Mouse (Mus musculus) liver, adult 2 months (tissue): ENCODE data around the gene Prpf6. TPM values are rescaled to one million over a fixed set of nuclear protein-coding genes. Genes with fewer than 3 reads are reported as not detected.

Experiments used
- DNase-seq: peaks from one replicate; pipeline ENCODE4 v3.0.0-alpha.2; 2011; ENCODE audit warnings: low read depth, low spot score; ENCODE audit errors: extremely low read depth
- H3K27ac ChIP-seq: fragments of 200-500 bp; replicated peaks from 2 replicates; pipeline ENCODE4 v1.5.1; 2012; ENCODE audit warnings: low read depth, mild to moderate bottlenecking, control low read depth, inconsistent platforms, low read length; ENCODE audit not compliant: insufficient read depth
- H3K27me3 ChIP-seq: fragments of 200-500 bp; 2 replicates; pipeline ENCODE4 v1.6.1; 2012; ENCODE audit warnings: mild to moderate bottlenecking, moderate library complexity, low read length, inconsistent platforms; ENCODE audit not compliant: control insufficient read depth, insufficient read depth
- H3K36me3 ChIP-seq: fragments of 200-500 bp; 2 replicates; pipeline ENCODE4 v1.6.1; 2012; ENCODE audit warnings: low read length, inconsistent platforms; ENCODE audit not compliant: control insufficient read depth, insufficient read depth
- H3K4me1 ChIP-seq: fragments of 200-500 bp; 2 replicates; pipeline ENCODE4 v1.6.1; 2011; ENCODE audit warnings: low read length; ENCODE audit not compliant: control insufficient read depth, insufficient read depth
- H3K4me3 ChIP-seq: fragments of 200-500 bp; 2 replicates; pipeline ENCODE4 v1.5.1; 2011; ENCODE audit warnings: low read depth, mild to moderate bottlenecking, control low read depth, low read length, moderate library complexity; ENCODE audit not compliant: insufficient read depth
- H3K79me2 ChIP-seq: fragments of 200-500 bp; 2 replicates; pipeline ENCODE4 v1.6.1; 2012; ENCODE audit warnings: inconsistent platforms, mild to moderate bottlenecking, low read length, moderate library complexity; ENCODE audit not compliant: control insufficient read depth, insufficient read depth
- H3K9ac ChIP-seq: fragments of 200-500 bp; 2 replicates; pipeline ENCODE4 v1.6.1; 2012; ENCODE audit warnings: low read depth, mild to moderate bottlenecking, control low read depth, inconsistent platforms, low read length
- CTCF ChIP-seq: fragments of 200-500 bp; IDR thresholded peaks from 2 replicates; pipeline ENCODE4 v1.5.1; 2011; ENCODE audit warnings: low read depth, low read length, control low read depth
- POLR2A ChIP-seq: fragments of 200-500 bp; IDR thresholded peaks from 2 replicates; pipeline ENCODE4 v1.6.1; 2011; ENCODE audit warnings: low read length, control low read depth; ENCODE audit not compliant: insufficient read depth; ENCODE audit errors: extremely low read depth
- WGBS: fragments of 180-500 bp; shearing (Covaris S2); methylation state at CpG from one replicate; pipeline ENCODE4 v1.1.7; 2018; 5-methylcytosine and 5-hydroxymethylcytosine counted together
- polyA plus RNA-seq: library from polyadenylated mRNA; depleted of rRNA; stranded (reverse); fragments of >200 nt; gene quantifications from 2 replicates; pipeline ENCODE4 v1.2.3, GENCODE M21; 2012
- total RNA-seq: library from RNA; depleted of rRNA; stranded (reverse); fragments of >200 nt; gene quantifications from 2 replicates; pipeline ENCODE4 v1.2.3, GENCODE M21; 2014

The Prpf6 gene
- total and polyA plus RNA-seq, 2 experiments: 13.4 to 27.3 TPM

- TF ChIP-seq POLR2A: no peak
- TF ChIP-seq CTCF: no peak
- WGBS: 4% methylated on average over 41 of the region's 41 CpGs
- Histone ChIP-seq H3K27me3 (peaks cover 15% of the 10 kb centered on the region), H3K4me1 (no peaks in the 10 kb centered on the region), H3K9ac (peak overlapping the region; percentile 88), H3K36me3 (no peaks in the 10 kb centered on the region), H3K27ac (peak overlapping the region; percentile 52), H3K79me2 (peaks cover 4% of the 10 kb centered on the region; the same call in 1 of the 2 replicates), H3K4me3 (peak overlapping the region; percentile 74)
- DNase-seq: no peak
Measured at GRCm38 (mm10) chr2:181670913-181671311, 79.2 kb downstream of the Prpf6 start.

- H3K27me3 ChIP-seq: peaks cover 15% of the 10 kb centered on the region
- no peaks in the 10 kb centered on the region for H3K4me1 ChIP-seq
- TF ChIP-seq POLR2A: peak; percentile 79
- TF ChIP-seq CTCF: no peak
- no peaks in the 10 kb centered on the region for H3K36me3 ChIP-seq
- H3K4me3 ChIP-seq: peak within 1 kb of the TSS; percentile 74
- 2% methylated on average over 41 of the region's 43 CpGs for WGBS
- peaks cover 4% of the 10 kb centered on the region; the same call in 1 of the 2 replicates for H3K79me2 ChIP-seq
- DNase-seq: no peak
- peak within 1 kb of the TSS; percentile 88 for H3K9ac ChIP-seq
- H3K27ac ChIP-seq: peak within 1 kb of the TSS; percentile 52
Measured at GRCm38 (mm10) chr2:181671326-181671725, 79.7 kb downstream of the Prpf6 start, which contains the start of gene Sox18. Sox18 (minus strand) TSS chr2:181671640.

DNA sequence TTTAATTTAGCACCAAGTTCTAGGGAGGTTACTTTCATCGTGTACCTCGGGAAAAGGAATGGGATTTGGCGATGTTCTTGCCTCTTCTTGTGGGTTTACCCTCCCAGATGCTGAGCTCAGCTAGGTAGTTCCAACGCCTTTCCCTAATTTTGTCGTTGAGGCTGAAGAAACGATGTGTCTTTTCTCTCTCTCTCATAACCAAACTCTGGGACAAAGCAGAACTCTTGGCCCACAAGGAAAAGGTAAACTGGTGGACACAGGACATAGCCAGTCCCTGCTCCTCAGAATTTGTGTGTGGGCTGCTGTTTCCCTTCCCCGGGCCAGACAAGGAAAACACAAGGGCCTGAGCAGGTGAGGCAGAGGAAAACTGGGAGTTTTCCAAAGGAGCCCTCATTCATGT is 80.3 kb downstream of the Prpf6 start:
- no peaks in the 10 kb centered on the region for H3K4me1 ChIP-seq
- H3K27ac ChIP-seq: no peak overlapping the region
- no peak for DNase-seq
- TF ChIP-seq POLR2A: no peak
- no peak for TF ChIP-seq CTCF
- H3K9ac ChIP-seq: no peak overlapping the region
- H3K27me3 ChIP-seq: peaks cover 15% of the 10 kb centered on the region
- H3K79me2 ChIP-seq: peaks cover 4% of the 10 kb centered on the region; the same call in 1 of the 2 replicates
- H3K36me3 ChIP-seq: no peaks in the 10 kb centered on the region
- no peak overlapping the region for H3K4me3 ChIP-seq
- 38% methylated on average over 7 of the region's 7 CpGs for WGBS

DNA sequence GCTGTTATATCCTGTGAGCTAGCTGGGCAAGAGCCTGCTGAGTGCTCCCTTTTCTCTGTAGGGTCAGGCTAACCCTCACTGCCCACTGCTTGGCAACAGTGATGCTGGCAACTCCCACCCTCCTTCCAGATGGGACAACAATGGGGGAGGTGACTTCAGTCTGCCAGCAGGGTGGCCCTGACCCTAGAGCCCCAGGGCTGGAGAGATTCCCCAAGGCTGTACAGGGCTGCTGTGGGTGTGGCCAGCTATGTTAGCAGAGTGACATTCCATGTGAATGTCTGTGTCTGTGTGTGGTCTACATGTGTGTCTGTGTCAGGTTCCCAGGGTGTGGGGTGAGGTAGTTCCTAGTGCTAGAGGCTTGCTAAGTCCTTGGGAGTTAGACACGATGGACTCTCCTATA is 81.8 kb downstream of the Prpf6 start:
- peaks cover 15% of the 10 kb centered on the region for H3K27me3 ChIP-seq
- H3K4me1 ChIP-seq: no peaks in the 10 kb centered on the region
- TF ChIP-seq CTCF (no peak), POLR2A (no peak)
- DNase-seq: no peak
- no peak overlapping the region for H3K4me3 ChIP-seq
- 50% methylated on average over 1 of the region's 1 CpGs for WGBS
- no peaks in the 10 kb centered on the region for H3K36me3 ChIP-seq
- H3K27ac ChIP-seq: 0 out of 2 replicates have a peak overlapping the region, but pooled peaks have one; percentile 9
- H3K79me2 ChIP-seq: peaks cover 4% of the 10 kb centered on the region; the same call in 1 of the 2 replicates
- H3K9ac ChIP-seq: no peak overlapping the region

GRCm38 (mm10) chr2:181674934-181675333 is 83.3 kb downstream of the Prpf6 start:
- H3K27ac ChIP-seq: peak overlapping the region; percentile 59; the same call in 1 of the 2 replicates
- 78% methylated on average over 4 of the region's 4 CpGs for WGBS
- TF ChIP-seq POLR2A: no peak
- no peak for TF ChIP-seq CTCF
- H3K4me3 ChIP-seq: no peak overlapping the region
- H3K36me3 ChIP-seq: no peaks in the 10 kb centered on the region
- H3K79me2 ChIP-seq: peaks cover 4% of the 10 kb centered on the region; the same call in 1 of the 2 replicates
- peaks cover 15% of the 10 kb centered on the region for H3K27me3 ChIP-seq
- peaks cover 6% of the 10 kb centered on the region; the same call in 1 of the 2 replicates for H3K4me1 ChIP-seq
- DNase-seq: no peak
- no peak overlapping the region for H3K9ac ChIP-seq

DNA sequence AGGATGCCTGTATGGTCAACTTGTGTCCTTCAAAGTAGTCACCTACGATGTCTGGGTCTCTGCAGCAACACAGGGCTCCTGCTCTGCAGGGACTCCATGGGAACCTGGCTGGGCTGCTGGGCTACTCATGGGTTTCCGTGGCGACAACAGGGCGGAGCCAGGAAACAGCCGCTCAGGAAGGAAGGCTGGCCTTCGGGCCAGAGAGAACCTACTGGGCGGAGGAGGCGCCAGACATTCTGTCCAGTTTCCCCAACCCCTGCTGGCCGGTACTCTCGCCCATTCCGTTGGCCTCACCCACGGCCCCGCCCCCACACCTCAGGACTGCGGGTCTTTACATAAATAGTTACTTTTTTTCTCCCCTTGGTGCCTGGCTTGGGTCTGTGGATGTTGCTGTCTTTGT is 83.8 kb downstream of the Prpf6 start:
- Histone ChIP-seq H3K27ac (peak overlapping the region; percentile 62), H3K79me2 (peaks cover 4% of the 10 kb centered on the region; the same call in 1 of the 2 replicates), H3K4me1 (peaks cover 6% of the 10 kb centered on the region; the same call in 1 of the 2 replicates), H3K27me3 (peaks cover 10% of the 10 kb centered on the region), H3K36me3 (no peaks in the 10 kb centered on the region), H3K4me3 (no peak overlapping the region), H3K9ac (no peak overlapping the region)
- TF ChIP-seq POLR2A (no peak), CTCF (0 out of 2 replicates have a peak, but pooled peaks have one; percentile 9)
- peak; percentile 17 for DNase-seq
- WGBS: 8% methylated on average over 14 of the region's 14 CpGs
